Mouse (Mus musculus) spleen, adult 18-20 months (tissue): ENCODE results near the gene Actn4.
A peak's percentile ranks its signal among the peaks of the same experiment; 100 is the strongest.

Experiments
- DNase-seq, 2 experiments: peaks; one replicate each; pipeline ENCODE4 v3.0.0; 2022; ENCODE audit warnings: mixed read lengths in 2 of 2

The Actn4 gene

GRCm38 (mm10) chr7:28961927-28962670, at the start of gene Actn4:
TSS of gene Actn4 (minus strand) at chr7:28962340.
- peak; percentile 98 to 99 for DNase-seq

- peak; percentile 58 to 64 for DNase-seq
These were observed 46.6 kb upstream of the Actn4 start for GRCm38 (mm10) chr7:29008714-29009113.

DNA sequence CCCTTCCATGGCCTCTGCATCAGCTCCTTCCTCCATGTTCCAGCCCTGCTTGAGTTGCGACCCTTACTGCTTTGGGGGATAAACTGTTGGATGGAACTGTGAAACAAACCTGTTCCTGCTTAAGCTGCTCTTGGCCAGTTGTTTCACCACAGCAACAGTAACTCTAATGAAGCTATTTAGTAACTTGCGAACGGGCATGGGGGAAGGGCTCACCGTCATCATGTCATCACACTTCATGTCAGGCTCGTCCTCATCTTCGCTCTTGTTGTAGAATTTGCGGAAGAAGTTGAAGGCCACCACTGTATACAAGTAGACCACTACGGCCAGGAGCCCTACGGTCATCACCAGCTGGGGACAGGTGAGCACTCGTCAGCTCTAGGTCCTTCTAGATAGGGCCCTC, 46.0 kb upstream of the Actn4 start:
- DNase-seq: no peak

- no peak for DNase-seq
These were observed 45.3 kb upstream of the Actn4 start for GRCm38 (mm10) chr7:29007224-29008101.

GRCm38 (mm10) chr7:29000651-29001605, 38.8 kb upstream of the Actn4 start:
- DNase-seq: peak; percentile 86 to 92

DNA sequence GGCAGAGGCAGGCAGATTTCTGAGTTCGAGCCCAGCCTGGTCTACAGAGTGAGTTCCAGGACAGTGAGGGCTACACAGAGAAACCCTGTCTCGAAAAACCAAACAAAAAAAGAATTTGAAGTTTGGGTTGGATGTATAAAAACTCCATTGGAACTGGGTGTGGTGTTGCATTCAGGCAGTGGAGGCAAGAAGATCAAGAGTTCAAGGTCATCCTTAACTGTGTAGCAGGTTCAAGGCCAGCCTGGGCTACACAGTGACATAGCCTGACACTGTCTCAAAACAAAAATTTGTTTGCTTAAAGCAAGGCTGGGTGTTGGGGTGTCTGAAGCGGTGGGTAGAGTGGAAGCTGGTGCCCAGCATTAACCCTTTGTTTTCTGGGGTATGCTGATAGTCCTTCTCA, 31.3 kb upstream of the Actn4 start:
- DNase-seq: no peak

DNA sequence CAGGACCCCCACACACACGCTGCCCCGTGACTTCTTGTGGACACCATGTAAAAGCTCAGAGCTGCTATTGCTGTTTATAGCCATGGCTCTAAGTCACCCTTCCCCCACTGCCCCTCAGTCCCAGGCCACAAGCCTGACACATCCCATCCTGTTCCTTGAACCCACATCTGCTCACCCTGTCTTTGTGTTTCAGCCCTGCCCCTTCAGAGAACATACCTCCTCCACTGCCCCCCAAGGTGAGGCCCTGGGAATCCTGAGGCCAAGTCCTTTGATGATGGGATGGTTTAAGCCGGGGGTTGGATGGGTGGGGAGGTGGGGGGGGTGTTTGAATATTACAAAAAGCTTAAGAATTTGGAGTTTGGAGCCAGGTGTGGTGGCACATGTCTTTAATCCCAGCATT, 30.9 kb upstream of the Actn4 start:
- DNase-seq: no peak

DNA sequence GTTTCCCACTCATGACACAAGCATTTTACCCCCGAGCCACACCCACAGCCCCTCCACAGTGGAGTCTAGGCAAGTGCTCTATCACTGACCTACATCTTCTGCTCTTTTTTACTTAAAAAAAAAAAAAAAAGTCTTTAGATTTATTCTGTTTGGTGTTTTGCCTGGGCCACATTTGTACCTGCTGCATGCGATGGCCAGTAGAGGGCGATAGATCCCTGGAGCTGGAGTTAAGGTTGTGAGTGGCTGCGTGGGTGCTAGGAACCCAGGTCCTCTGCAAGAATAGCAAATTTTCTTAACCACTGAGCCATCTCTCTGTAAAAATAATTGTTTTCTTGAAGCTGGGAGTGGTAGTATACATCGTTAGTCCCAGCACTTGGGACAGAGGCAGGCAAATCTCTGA, 29.5 kb upstream of the Actn4 start:
- no peak for DNase-seq

GRCm38 (mm10) chr7:28990766-28991273, 28.7 kb upstream of the Actn4 start:
- no peak for DNase-seq

DNA sequence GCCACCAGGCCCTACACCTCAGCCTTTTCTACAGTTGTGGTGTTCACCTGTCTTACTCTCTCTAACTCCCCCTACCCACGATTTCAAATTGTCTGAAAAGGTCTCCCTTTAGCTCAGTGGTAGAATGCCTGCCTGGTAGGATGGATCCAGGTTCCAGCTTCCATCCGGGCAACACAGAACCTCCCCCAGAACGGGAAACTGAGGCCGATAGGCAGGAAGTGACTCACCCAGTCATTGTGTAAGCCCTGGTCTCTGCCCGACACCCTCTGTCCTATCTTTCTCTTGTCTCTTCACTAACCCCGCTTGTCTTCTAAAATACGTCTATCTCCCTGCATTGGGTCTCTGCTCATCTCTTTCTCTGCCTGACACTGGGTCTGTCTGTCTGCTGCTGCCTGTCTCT, 23.1 kb upstream of the Actn4 start:
- no peak for DNase-seq

DNA sequence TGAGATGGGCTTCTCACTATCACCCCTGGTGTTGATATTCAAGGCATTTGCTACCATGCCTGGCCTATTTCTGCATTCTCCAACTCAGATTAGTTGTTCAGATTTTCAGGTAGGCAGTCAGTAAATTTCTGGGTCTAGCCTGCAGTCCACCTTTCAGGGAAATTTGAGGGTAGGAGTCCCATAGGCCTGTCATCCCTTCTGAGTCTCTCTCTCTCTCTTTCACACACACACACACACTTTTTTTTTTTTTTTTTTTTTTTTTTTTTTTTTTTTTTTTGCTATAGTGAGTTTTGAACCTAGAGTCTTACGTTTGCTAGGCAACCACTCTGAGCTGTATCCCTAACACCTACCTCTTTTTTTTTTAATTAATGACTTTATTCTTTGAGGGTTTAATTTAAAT, 22.3 kb upstream of the Actn4 start:
- DNase-seq: no peak

DNA sequence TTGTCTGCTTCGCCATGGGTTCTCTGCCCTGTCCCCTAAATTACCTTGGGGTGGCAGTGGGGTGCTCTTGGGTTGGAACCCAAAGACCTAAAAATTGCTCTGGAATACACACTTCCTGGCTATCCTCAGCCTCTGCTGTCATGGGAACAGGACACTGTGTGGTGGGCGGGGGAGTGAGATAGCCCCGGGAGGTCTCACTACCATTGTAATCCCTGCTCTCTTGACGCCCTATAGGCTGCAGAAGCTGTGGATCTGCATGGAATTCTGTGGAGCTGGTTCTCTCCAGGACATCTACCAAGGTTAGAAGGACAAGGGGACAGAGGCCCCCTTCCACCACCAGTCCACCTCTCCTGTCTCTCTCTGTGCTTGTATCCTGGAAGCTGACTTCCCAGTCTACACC, 21.7 kb upstream of the Actn4 start:
- DNase-seq: no peak

DNA sequence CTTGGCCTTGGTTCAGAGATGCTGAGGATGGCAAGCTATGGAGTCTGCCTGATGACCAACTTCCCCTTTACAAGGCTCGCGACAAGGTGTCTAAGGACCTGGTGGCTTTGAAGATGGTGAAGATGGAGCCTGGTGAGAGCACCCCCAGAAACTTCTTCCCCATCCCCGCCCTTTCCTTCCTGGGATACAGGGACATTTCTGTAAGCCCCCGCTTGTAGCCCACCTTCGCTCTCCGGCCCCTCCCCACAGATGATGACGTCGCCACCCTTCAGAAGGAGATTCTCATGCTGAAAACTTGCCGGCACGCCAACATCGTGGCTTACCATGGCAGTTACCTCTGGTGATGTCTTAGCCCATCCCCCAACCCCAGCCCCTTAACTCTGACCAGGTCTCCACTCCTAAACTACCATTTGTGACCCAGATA, 21.0 kb upstream of the Actn4 start:
- peak; percentile 53 to 63 for DNase-seq

GRCm38 (mm10) chr7:28982274-28983013, 20.3 kb upstream of the Actn4 start:
- DNase-seq: peak; percentile 80 to 92

GRCm38 (mm10) chr7:28981651-28982273, 19.6 kb upstream of the Actn4 start, which contains the start of the genes Eif3k and Map4k1:
TSS of gene Eif3k (minus strand) at chr7:28981864.
TSS of gene Map4k1 (plus strand) at chr7:28982050.
- peak; percentile 90 to 91 for DNase-seq

- no peak for DNase-seq
These were observed 15.4 kb upstream of the Actn4 start for GRCm38 (mm10) chr7:28977556-28977955.

GRCm38 (mm10) chr7:28973025-28973424, 10.9 kb upstream of the Actn4 start:
- no peak for DNase-seq

DNA sequence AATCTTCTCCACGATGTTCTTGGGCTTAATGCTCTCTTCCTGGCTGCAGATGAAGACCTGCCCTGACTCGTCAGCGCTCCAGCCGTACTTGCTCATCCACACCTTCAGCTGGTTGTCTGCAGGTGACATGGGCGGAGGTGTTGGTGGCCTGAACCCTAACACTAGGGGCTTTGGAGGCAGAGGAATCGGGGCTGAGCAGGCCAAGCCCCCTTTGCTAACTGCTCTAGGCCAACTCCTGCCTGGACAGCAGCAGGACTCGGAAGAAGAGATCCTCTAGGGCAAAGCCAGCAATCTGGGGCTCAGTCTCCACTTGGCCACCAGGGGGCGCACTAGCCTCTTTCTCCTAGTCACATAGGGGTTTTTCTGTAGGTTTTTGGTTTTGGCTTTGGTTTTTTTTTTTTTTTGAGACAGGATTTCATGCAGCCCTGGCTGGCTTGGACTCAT, 10.4 kb upstream of the Actn4 start:
- DNase-seq: peak; percentile 64 to 87

DNA sequence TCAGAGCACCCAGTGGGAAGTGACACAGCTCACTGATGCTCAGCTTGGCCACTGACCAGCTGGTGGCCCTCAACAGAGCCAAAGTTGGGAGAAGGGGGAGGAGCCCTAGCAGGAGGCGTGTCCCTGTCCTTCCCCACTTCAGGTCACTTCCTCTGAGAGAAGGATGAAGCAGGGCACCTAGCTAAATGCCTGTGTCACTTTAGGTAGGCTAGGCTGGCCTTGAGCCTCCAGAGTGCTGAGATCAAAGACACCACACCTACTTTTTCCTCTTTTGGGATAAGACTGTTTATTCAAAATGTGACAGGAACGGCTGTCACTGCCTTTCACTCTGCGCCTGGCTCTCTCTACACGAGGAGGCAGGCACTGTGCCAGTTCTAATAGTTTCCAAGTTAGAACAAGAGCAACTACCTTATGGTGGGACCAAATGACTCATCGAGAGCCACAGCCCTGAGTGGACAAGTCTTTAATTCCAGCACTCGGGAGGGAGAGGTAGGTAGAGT, 9.7 kb upstream of the Actn4 start:
- no peak for DNase-seq

GRCm38 (mm10) chr7:28971029-28971428, 8.9 kb upstream of the Actn4 start:
- no peak for DNase-seq
